Mouse (Mus musculus): ENCODE results near the gene Cdk12.
"Not testable (repeated sequence)": the region's sequence is repeated elsewhere in the genome, so short reads cannot be mapped to it uniquely, and the experiment has no call there.

The Cdk12 gene

DNA sequence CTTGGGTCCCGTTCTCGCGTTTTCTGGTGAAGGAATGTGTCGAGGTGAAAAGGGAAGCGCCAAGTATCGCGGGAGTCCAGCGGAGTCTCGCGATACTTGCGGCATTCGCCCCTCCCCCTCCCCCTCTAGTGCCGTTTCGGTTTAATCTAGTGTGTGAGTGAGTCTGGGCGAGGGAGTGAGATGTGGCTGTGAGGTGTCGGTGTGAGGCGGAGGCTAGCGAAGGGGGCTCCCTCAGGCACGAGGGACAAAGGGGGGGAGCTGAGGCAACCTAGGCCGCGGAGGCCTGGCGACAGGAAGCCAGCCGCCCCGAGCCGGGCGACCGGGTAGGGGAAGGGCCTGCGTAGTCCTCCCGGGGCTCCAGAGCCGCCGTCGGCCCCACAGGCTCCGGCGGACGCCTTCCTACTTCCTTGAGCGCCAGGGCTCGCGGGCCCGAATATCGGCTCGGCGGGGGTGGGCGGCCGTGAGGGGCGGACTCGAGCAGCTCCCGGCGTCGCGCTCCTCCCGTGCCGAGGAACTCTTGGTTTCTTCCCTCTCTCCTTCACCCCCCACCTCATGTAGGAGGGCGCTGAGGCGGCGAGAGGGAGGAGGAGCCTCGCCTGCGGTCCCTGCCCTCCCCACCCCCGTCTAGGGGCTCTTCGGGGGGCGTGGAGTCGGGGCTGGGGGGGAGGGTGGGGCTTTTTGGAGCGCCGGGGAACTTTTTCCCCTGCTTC, at the start of gene Cdk12:
Cdk12 (plus strand) TSS at position 419 of the 710 bp plus-strand sequence.
- peak; percentile 96 to 97 for DNase-seq (ENCODE audit: low spot score in 2 of 2)

DNA sequence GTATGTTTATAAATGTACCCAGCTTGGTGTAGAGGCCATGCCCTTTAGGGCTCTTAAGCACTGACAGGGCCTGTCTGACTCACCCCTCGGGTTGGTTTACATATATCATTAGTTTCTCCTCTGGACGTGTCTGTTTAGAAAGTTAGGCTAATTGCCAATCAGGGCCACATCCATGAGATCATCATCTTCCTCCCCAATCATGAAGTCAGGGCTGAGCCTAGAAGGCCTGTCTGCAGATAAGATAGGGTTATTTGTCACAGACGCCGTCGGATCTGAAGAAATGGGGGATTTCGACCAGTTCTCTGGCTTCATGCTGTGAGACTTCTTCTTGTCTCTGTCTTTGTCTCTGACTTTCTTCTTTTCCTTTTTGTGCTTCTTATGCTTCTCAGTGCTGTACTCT, 47.8 kb upstream of the Cdk12 start:
- no peak for DNase-seq (ENCODE audit: low spot score in 2 of 2)

DNA sequence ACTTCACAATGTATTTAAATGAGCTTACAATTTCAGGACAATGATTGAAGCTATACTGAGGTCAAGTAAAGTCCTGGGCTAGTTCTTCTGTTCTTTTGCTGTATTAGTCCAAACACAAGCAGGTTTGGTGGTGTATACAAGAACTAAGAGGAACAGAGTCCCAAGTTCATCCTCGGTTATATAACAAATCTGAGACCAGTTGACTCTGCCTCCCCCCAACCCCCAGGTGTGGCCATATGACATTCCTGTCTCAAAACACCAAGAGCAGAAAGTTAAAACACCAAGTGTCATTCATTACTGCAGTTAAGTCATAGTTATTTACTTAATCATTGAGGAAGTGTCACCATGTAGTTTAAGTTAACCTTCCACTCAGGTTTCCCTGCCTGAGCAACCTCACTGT, 34.5 kb upstream of the Cdk12 start:
- no peak for DNase-seq (ENCODE audit: low spot score in 2 of 2)

DNA sequence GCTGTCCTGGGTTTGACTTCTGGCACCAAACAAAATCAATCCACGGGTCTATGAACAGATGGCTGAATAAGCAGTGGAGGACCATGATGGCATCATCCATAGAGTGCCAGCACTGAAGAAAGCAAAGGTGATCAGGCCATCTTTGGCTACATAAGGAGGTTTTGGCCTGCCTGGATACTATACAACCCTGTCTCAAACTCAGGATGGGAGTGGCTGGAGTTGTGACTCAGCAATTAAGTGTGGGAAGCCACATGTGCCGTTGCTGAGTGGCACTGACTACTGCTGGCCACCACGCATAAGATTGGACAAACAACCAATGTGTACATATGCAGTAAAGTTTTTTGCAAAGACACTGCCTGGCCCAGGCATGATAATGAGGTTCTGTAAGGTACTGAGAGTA, 20.7 kb upstream of the Cdk12 start:
- not testable (repeated sequence) for DNase-seq (ENCODE audit: low spot score in 2 of 2)

DNA sequence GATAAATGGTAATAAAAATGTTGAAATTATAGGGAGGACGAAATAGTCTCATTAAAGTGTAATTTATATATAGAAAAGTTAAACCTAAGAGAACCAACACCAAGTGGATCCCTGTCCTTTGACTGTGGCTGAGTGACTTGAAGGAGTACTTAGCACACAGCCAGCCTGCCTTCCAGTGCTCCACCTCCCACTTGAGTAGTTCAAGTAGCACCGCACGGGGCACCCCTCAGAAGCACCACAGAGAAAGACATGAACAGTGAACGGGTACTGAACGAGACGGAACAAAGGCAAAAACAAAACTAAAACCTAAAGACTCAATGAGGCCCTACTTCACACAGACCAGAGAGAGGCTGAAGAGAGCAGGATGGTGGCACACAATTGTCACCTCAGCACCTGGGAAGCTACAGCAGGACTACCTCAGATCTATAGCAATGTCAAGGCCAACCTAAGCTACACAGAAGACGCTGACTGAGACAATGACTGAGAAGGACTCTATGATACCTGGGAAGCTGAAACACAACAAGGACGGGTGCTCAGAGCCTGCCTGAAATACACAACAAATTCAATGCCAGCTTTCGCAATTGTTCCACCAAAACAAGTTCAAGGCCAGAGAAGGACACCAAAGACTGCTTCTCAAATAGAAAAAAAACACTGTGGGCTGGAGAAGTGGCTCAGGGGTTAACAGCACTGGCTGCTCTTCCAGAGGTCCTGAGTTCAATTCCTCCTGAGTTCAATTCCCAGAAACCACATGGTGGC, 15.0 kb upstream of the Cdk12 start:
- no peak for DNase-seq (ENCODE audit: low spot score in 2 of 2)

DNA sequence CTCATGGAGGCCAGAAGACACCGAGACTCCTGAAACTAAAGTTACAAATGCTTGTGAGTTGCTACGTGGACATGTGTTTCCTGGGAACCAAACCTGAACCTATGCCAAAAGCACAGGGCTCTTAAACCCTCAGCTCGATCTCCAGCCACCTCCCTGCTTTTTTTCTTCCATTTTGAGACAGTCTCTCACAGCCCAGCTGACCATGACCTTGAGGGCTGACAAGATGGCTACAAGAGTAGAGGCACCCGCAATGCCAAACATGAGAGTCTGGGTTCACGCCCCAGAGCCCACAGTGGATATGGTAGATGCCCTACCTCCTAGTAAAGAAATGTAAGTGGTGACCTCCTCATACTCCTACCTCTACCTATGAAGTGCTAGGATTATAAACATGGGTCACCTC, 12.0 kb upstream of the Cdk12 start:
- DNase-seq (ENCODE audit: low spot score in 2 of 2): no peak

DNA sequence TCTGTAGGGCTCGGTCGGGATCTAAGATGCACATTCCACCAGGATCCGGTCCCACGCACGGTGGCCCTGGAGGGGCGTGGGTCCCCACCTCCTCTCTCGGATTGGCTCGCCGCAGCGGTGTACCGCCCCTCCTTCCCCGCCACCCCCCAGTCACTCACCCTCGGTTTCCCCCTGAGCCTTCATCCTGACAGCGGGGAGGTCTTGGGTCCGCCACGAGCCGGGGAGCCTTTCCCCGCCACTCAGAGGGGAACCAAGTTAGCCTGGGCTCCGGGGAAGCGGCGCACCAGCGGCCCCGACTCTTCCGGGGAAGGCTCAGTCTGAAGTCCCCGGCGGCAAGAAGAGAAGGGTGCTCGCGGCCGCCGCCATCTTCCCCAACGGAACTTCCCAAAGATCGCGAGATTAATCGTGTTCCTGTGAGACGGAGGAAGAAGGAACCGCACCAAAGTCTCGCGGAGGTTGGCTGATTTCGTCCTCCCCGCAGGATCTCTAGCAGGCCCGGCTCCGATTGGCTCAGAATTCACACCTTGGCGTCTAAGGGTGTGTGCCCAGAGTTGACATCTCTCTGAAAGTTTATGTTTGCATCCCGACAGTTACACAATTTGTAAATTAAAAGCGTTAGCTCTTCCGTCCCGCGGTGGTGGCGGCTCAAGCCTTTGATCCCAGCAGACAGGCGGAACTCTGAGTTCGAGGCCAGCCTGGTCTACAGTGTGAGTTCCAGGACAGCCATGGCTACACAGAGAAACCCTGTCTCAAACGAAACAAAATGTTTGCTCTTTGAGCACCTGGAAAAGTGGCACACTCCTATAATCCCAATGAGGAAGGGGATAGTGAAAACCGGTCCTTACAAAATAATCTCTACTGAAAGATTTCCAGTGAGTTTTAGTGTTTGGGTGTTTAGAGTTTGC, 9.7 kb upstream of the Cdk12 start, which contains the start of gene Med1:
Med1 (minus strand) TSS at position 393 of the 905 bp plus-strand sequence.
- DNase-seq (ENCODE audit: low spot score in 2 of 2): peak; percentile 94 to 95

DNA sequence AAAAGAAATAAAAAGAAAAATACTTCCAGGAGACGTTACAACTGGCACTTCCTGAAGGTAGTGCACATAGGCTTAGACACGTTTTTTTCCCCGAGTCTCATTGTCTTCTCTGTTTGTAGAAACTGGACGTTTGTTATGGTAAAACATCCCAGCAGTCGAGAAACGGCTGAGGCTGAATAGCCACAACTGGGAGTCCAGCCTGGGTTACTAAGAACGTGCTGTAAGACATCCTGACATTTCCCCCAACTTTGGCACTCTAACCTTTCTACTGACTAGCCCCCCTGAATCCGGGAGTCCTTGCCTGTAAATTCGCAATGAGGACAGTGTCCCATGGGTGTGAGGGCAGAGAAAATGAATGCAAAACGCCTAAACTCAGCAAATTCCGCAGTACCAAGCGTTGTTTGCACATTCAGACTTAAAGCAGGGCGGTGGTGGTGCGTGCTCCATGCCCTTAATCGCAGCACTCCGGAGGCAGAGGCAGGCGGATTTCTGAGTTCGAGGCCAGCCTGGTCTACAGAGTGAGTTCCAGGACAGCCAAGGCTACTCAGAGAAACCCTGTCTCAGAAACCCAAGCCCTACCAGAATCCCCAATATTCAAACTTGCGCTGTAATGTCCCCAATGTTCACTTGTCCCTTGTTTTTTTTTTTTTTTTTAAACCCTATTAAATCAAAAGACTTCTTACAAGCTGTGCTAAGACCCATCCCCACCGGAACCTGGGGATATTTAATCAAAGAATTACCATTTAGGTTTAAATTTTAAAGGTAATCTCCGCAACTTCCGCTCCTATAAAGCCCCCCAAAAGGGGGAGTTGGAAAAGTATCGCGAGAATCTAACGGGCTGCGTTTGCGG, 843 bp upstream of the Cdk12 start:
- peak; percentile 45 for DNase-seq (ENCODE audit: low spot score in 2 of 2)

DNA sequence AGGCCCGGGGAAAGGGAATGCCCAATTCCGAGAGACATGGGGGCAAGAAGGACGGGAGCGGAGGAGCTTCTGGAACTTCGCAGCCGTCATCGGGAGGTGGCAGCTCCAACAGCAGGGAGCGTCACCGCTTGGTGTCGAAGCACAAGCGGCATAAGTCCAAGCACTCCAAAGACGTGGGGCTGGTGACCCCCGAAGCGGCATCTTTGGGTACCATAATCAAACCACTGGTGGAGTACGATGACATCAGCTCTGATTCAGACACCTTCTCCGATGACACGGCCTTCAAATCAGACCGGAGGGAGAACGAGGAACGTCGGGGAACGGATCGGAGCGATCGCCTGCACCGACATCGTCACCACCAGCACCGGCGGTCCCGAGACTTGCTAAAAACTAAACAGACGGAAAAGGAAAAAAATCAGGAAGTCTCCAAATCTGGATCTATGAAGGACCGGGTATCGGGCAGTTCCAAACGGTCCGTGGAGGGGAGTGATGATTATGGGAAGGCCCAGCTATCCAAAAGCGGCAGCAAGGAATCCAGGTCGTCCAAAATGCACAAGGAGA, 572 bp downstream of the Cdk12 start:
- DNase-seq (ENCODE audit: low spot score in 2 of 2): peak; percentile 37 to 44

DNA sequence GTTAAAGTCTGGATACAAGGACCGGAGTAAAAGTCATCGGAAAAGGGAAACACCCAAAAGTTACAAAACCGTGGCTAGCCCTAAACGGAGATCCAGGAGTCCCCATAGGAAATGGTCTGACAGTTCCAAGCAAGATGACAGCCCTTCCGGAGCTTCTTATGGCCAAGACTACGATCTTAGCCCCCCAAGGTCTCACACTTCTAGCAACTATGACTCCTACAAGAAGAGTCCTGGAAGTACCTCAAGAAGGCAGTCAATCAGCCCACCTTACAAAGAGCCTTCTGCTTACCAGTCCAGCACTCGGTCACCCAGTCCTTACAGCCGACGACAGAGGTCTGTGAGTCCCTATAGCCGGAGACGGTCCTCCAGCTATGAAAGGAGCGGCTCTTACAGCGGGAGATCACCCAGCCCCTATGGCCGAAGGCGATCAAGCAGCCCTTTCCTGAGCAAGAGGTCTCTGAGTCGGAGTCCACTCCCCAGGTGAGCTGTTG, 1.1 kb downstream of the Cdk12 start:
- DNase-seq (ENCODE audit: low spot score in 2 of 2): peak; percentile 13 to 21

DNA sequence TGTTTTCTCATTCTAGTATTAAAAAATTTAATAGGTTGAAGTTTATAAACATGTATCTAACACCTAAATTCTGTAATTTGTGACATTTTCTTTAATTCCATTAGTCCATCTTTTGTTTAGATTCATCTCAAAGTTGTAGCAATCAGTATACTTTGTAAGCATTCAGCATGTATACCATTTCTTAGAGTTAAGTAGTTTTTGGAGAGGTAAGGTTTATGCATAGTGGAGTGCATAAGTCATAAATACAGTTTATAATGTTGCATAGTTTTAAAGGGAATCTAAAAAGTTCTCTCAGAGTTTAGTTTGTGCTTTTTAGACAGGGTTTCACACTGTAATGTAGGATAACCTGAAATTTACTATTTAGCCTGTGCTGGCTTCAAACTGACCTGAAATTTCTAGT, 2.6 kb downstream of the Cdk12 start:
- DNase-seq (ENCODE audit: low spot score in 2 of 2): no peak

DNA sequence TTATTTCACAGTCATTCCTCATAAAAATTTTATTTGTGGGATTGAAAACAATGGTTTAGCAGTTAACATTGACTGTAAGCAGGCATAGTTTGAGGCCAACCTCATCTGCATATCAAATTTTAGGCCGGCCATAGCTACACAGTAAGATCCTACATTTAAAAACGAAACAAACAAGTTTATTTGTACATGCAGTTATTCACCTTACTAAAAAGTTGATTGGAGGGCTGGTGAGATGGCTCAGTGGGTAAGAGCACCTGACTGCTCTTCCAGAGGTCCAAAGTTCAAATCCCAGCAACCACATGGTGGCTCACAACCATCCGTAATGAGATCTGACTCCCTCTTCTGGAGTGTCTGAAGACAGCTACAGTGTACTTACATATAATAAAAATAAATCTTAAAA, 3.4 kb downstream of the Cdk12 start:
- not testable (repeated sequence) for DNase-seq (ENCODE audit: low spot score in 2 of 2)

DNA sequence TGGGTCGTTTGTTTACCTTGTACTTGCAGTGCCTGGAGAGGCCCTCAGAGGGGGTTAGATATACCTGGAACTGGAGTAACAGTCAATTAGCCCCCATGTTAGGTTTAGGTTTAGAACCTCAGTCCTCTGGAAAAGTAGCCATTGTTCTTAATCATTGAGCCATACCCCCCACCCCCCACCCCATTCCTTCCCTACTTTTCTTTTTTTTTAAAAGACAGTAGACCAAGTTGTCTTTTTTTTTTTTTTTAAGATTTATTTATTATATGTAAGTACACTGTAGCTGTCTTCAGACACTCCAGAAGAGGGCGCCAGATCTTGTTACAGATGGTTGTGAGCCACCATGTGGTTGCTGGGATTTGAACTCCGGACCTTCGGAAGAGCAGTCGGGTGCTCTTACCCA, 6.8 kb downstream of the Cdk12 start:
- not testable (repeated sequence) for DNase-seq (ENCODE audit: low spot score in 2 of 2)

DNA sequence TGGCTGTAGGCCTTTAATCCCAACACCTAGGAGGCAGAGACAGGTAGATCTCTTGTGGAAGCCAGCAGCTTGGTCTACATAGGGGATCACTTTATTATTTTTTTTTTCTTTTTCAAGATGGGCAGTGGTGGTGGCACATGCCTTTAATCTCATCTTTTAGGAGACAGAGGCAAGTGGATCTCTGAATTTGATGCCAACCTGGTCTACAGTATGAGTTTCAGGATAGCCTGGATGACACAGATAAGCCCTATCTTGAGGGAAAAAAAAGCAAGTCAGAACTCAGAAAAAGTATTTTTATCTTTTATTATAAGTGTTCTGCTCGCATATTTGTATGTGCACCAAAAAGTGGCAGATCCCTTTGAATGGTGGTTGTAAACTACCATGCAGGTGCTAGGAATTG, 10.5 kb downstream of the Cdk12 start:
- no peak for DNase-seq (ENCODE audit: low spot score in 2 of 2)

DNA sequence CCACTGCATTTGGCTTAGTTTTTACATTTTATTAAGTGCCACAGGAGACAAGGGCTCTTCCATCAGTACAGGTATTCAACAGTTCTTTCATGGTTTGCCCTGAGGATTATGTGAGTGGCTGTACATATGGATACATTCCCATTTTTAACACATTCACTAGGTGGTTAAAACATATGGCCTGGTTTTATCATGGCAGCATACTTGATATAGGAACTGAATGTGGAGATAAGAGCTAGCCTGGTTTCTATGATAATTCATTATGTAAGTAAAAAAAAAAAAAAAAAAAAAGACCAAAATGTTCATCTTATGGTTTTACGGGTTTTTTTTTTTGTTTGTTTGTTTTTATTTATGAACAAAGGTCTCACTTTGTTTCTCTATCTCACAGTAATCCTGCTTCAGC, 23.5 kb downstream of the Cdk12 start:
- no peak for DNase-seq (ENCODE audit: low spot score in 2 of 2)

DNA sequence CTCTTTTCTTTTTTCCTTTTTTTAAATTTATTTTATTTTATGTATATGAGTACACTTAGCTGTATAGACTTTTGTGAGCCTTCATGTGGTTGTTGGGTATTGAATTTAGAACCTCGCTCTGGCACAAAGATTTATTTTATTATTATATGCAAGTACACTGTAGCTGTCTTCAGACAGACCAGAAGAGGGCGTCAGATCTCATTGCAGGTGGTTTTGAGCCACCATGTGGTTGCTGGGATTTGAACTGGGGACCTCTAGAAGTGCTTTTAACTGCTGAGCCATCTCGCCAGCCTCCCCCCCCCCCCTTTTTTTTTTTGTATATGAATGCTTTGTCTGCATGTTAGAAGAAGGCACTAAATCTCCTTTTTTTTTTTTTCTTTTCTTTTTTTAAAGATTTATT, 35.6 kb downstream of the Cdk12 start:
- no peak for DNase-seq (ENCODE audit: low spot score in 2 of 2)

DNA sequence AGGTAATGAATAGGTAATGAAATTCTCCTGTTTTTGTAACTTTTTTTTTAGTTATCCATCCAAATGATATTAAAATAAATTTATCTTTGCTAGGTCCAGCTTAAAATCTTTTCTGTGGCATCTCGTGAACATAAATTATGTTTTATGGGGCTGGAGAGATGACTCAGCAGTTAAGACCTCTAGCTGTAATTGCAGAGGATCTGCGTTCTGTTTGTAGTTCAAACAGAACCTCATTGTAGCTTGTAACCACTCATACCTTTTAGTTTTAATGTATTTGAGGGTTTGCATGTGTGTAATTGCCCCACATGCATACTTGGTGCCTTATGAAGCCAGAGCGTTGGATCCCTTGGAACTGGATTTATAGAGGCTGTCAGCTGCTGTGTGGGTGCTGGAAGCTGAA, 36.1 kb downstream of the Cdk12 start:
- no peak for DNase-seq (ENCODE audit: low spot score in 2 of 2)

DNA sequence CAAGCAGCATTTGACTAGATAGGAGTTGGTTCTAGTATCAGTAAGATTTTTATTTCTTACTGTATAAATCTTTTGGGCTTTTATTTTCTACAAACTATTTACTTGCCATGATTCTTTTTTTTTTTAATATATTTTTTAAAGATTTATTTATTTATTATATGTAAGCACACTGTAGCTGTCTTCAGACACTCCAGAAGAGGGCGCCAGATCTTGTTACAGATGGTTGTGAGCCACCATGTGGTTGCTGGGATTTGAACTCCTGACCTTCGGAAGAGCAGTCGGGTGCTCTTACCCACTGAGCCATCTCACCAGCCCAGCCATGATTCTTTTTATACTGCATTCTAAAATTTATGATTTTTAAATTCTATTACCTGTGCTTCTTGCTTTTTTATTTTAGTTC, 40.1 kb downstream of the Cdk12 start:
- DNase-seq (ENCODE audit: low spot score in 2 of 2): not testable (repeated sequence)

DNA sequence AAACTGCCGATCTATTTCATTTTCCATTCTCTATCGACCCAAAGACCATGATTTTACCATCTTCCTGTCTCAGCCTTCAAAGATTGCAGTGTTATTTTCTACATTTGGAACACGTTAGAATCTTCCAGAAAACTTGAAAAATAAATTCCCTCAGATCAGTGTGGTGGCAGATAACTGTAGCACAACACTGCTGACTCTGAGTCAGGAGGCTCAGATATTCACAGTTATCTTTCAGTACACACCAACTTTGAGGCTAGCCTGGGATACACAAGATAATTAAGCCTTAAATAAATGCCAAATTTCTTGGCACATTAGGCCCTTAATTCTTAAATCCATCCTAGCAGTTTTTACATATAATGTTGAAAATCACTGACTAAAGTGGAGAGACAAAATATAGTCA, 41.6 kb downstream of the Cdk12 start:
- DNase-seq (ENCODE audit: low spot score in 2 of 2): no peak

DNA sequence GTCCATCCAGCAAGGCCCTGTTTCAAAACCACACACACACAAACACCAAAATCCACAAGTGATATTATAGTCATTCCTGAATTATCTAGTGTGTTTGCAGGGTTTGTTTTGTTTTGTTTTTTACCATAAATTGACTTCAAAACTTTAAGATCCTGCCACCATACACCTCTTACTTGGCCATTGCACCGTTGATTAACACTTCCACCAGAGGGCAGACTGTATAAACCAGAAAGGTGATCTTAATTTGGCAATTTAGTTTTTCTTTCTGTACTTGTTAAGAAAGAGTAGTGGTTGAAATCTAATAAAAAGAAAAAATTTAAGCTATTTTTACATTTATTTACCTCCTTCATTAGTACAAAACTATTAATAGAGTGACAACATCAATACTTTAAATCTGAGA, 44.5 kb downstream of the Cdk12 start:
- no peak for DNase-seq (ENCODE audit: low spot score in 2 of 2)

DNA sequence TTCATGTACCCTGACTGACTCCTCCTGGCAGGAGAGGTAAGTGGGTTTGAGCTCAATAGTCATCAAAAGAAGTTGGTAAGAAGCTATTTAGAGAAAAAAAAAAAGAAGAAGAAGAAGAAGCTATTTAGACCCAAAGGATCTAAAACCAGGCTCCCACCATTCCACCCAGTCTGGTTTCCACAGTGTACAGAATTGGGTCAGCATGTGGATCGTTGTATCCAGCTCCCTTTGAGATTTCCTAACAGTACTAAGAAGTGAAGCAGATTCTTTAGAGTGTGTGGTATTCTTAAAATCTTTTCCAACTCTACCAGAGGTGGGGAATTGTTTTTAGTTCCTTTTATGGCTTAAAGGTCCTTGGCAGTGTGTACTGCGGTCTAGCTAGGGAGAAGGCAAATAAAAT, 50.9 kb downstream of the Cdk12 start:
- no peak for DNase-seq (ENCODE audit: low spot score in 2 of 2)

Data from natural killer cell, adult 2 months (primary cell).